Mouse (Mus musculus) CH12.LX (cell line): Measurements from ENCODE around the gene Paf1.

Experiments
- EP300 ChIP-seq: IDR thresholded peaks from 2 replicates; pipeline ENCODE4 v1.6.1; 2011; ENCODE audit warnings: low read length, improper control_type of control experiment
- NRF1 ChIP-seq: IDR thresholded peaks from 2 replicates; pipeline ENCODE4 v1.6.1; 2014; ENCODE audit warnings: low read depth, mild to moderate bottlenecking, inconsistent platforms, low read length, improper control_type of control experiment, moderate library complexity

DNA sequence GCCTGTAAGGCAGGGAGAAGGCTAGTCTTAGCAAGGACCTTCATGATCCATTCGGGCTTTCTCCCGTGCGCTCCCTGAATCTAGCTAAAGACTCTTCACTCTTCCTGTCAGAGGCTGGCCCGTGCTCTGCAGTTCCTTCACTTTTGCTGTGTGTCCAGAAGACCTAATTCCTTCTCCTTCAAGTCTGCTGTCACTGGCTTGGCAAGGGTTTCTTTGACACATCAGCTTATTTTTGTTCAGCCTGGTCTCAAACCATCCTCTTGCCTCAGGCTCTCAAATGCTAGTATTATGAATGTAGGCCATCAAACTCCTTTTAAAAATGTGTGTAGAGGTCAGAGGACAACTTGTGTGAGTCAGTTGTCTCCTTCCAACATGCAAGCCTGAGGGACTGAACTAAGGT, 9.1 kb upstream of the Paf1 start:
- TF ChIP-seq EP300 (no peak), NRF1 (no peak)
